8 mouse cellular contexts compared by ENCODE assay signal in genomic region chr12:80223511-80223910, GRCm38 (mm10). TPM values are rescaled to one million over a fixed set of nuclear protein-coding genes. Genes with fewer than 3 reads are reported as not detected.
DNase-seq lines count a peak whose midpoint lies in the region; ATAC-seq and TF ChIP-seq lines count a peak whose summit lies in the region.

No protein-coding gene starts in this region.

- 0 out of 2 replicates have a peak overlapping the region, but pooled peaks have one; percentile 10 for H3K9ac ChIP-seq in MEL (ENCODE audit: control insufficient read depth, low read depth, low read length, poor library complexity, severe bottlenecking)
- H3K9ac ChIP-seq in heart, adult 2 months (ENCODE audit: low read depth, low read length) = no peak overlapping the region
- H3K9ac ChIP-seq in limb, embryonic 12.5 days (replicated peaks) = no peak overlapping the region

- H3K4me1 ChIP-seq in kidney, adult 2 months (ENCODE audit: control insufficient read depth, insufficient read depth, low read length) = 0 out of 2 replicates have a peak, but pooled peaks cover 13% of the 10 kb centered on the region
- H3K4me1 ChIP-seq in MEL (ENCODE audit: control insufficient read depth in 1 of 2, insufficient read depth in 2 of 2, low read length in 2 of 2) = peaks cover 6 to 23% of the 10 kb centered on the region in 2 experiments
- peaks cover 29% of the 10 kb centered on the region for H3K4me1 ChIP-seq in heart, adult 2 months (ENCODE audit: control insufficient read depth, insufficient read depth, low read length)
- H3K4me1 ChIP-seq in limb, embryonic 12.5 days (replicated peaks) = peaks cover 83% of the 10 kb centered on the region

- H3K79me2 ChIP-seq in MEL (ENCODE audit: control insufficient read depth, insufficient read depth, low read length, poor library complexity) = no peaks in the 10 kb centered on the region
- peaks cover 1% of the 10 kb centered on the region; the same call in 1 of the 2 replicates for H3K79me2 ChIP-seq in heart, adult 2 months (replicated peaks; ENCODE audit: control insufficient read depth, insufficient read depth, low read length)

- no peak for TF ChIP-seq POLR2A in kidney, adult 2 months (IDR thresholded peaks at IDR 0.05; ENCODE audit: low read depth, low read length)
- no peak for TF ChIP-seq POLR2A in MEL (IDR thresholded peaks at IDR 0.05; ENCODE audit: control insufficient read depth in 1 of 2, insufficient read depth in 1 of 2, low read depth in 1 of 2, low read length in 2 of 2, poor library complexity in 1 of 2)
- TF ChIP-seq POLR2A in heart, adult 2 months (IDR thresholded peaks at IDR 0.05; ENCODE audit: insufficient read depth, low read depth, low read length) = no peak

- no peak for TF ChIP-seq RAD21 in MEL (IDR thresholded peaks at IDR 0.05; ENCODE audit: low read depth, low read length)

- intact Hi-C loops in heart, adult 2 months (cut with DNase I) = no loop called here

- DNase-seq in kidney, adult 2 months = peak; percentile 47
- no peak for DNase-seq in kidney, adult 9 months
- DNase-seq in MEL (ENCODE audit: low read depth, low spot score) = peak; percentile 87
- DNase-seq in heart, adult 2 months = peak; percentile 61 to 73
- no peak for DNase-seq in frontal cortex, postnatal 10 days (ENCODE audit: low spot score in 2 of 2)
- no peak for DNase-seq in urinary bladder, adult 2 months (ENCODE audit: low spot score)
- no peak for DNase-seq in layer of hippocampus, adult 9-10 months (ENCODE audit: low spot score)

- ATAC-seq in limb, embryonic 12.5 days (ENCODE audit: insufficient number of reproducible peaks, insufficient read depth, low FRiP score, low TSS enrichment, low read depth) = no peak

- H3K36me3 ChIP-seq in kidney, adult 2 months (ENCODE audit: control insufficient read depth, insufficient read depth, low read length) = no peaks in the 10 kb centered on the region
- peaks cover 0 to 14% of the 10 kb centered on the region in 2 experiments; a peak in 2 of 4 replicates for H3K36me3 ChIP-seq in MEL (ENCODE audit: control insufficient read depth in 1 of 2, insufficient read depth in 2 of 2, low read length in 2 of 2)
- no peaks in the 10 kb centered on the region for H3K36me3 ChIP-seq in heart, adult 2 months (ENCODE audit: control insufficient read depth, insufficient read depth, low read length)
- no peaks in the 10 kb centered on the region for H3K36me3 ChIP-seq in limb, embryonic 12.5 days

- H3K27me3 ChIP-seq in kidney, adult 2 months (replicated peaks; ENCODE audit: control insufficient read depth, insufficient read depth, low read length) = no peaks in the 10 kb centered on the region
- no peaks in the 10 kb centered on the region for H3K27me3 ChIP-seq in MEL (ENCODE audit: control insufficient read depth in 1 of 2, insufficient read depth in 2 of 2, low read length in 2 of 2)
- H3K27me3 ChIP-seq in heart, adult 2 months (ENCODE audit: control insufficient read depth, insufficient read depth, low read length) = no peaks in the 10 kb centered on the region
- no peaks in the 10 kb centered on the region for H3K27me3 ChIP-seq in limb, embryonic 12.5 days

- H3K9me3 ChIP-seq in MEL (replicated peaks; ENCODE audit: insufficient read depth, low read length) = no peaks in the 10 kb centered on the region
- no peaks in the 10 kb centered on the region for H3K9me3 ChIP-seq in limb, embryonic 12.5 days

- peak; percentile 59 to 61 for TF ChIP-seq EP300 in MEL (IDR thresholded peaks at IDR 0.05; ENCODE audit: low read depth in 1 of 2, low read length in 2 of 2)
- TF ChIP-seq EP300 in heart, adult 2 months (IDR thresholded peaks at IDR 0.05; ENCODE audit: insufficient read depth, low read depth, low read length) = no peak; the same call in 1 of the 2 replicates

- H3K27ac ChIP-seq in kidney, adult 2 months (ENCODE audit: insufficient read depth, low read depth, low read length) = no peak overlapping the region
- H3K27ac ChIP-seq in MEL (ENCODE audit: control insufficient read depth, low read depth, low read length) = peak overlapping the region; percentile 15; the same call in 1 of the 2 replicates
- 0 out of 2 replicates have a peak overlapping the region, but pooled peaks have one; percentile 11 for H3K27ac ChIP-seq in heart, adult 2 months
- peak overlapping the region; percentile 80 for H3K27ac ChIP-seq in limb, embryonic 12.5 days

- H3K4me3 ChIP-seq in kidney, adult 2 months (ENCODE audit: insufficient read depth, low read depth, low read length) = no peak overlapping the region
- peak overlapping the region; percentile 2 to 56; a peak in 3 of 4 replicates for H3K4me3 ChIP-seq in MEL (ENCODE audit: control insufficient read depth in 1 of 2, insufficient read depth in 1 of 2, low read depth in 2 of 2, low read length in 2 of 2)
- H3K4me3 ChIP-seq in heart, adult 2 months = no peak overlapping the region
- no peak overlapping the region for H3K4me3 ChIP-seq in limb, embryonic 12.5 days (replicated peaks)

- H3K4me2 ChIP-seq in limb, embryonic 12.5 days = 0 out of 2 replicates have a peak overlapping the region, but pooled peaks have one; percentile 19

- WGBS in kidney, adult 2 months = 45% methylated on average over 8 of the region's 8 CpGs
- 26% methylated on average over 8 of the region's 8 CpGs for WGBS in heart, adult 2 months
- WGBS in limb, embryonic 12.5 days = 51% methylated on average over 8 of the region's 8 CpGs

- TF ChIP-seq CTCF in kidney, adult 2 months (conservative IDR thresholded peaks at IDR 0.05; ENCODE audit: insufficient read depth, insufficient read length, low read depth, low read length) = no peak
- TF ChIP-seq CTCF in MEL (IDR thresholded peaks at IDR 0.05 in 2 of 3, conservative IDR thresholded peaks at IDR 0.05 in 1 of 3; ENCODE audit: control insufficient read depth in 1 of 3, insufficient read depth in 1 of 3, low read depth in 2 of 3, low read length in 3 of 3, poor library complexity in 1 of 3, severe bottlenecking in 1 of 3) = no peak
- TF ChIP-seq CTCF in heart, adult 2 months (IDR thresholded peaks at IDR 0.05) = no peak

TF ChIP-seq in MEL, 35 proteins besides CTCF, POLR2A, EP300 and RAD21:
- peak; percentile 56; the same call in 1 of the 2 replicates for TF ChIP-seq ETS1 (IDR thresholded peaks at IDR 0.05; ENCODE audit: low read depth, low read length)
- TF ChIP-seq SIN3A (IDR thresholded peaks at IDR 0.05; ENCODE audit: low read length) = peak; percentile 44; the same call in 1 of the 2 replicates
- TF ChIP-seq NELFE (IDR thresholded peaks at IDR 0.05; ENCODE audit: low read depth, low read length) = no peak
- TF ChIP-seq SMC3 (IDR thresholded peaks at IDR 0.05; ENCODE audit: low read depth, low read length) = no peak
- TF ChIP-seq CHD1 (IDR thresholded peaks at IDR 0.05; ENCODE audit: low read depth, low read length) = no peak
- no peak for TF ChIP-seq ZNF384 (IDR thresholded peaks at IDR 0.05; ENCODE audit: low read depth, low read length)
- no peak for TF ChIP-seq KAT2A (conservative IDR thresholded peaks at IDR 0.05; ENCODE audit: low read depth, low read length)
- no peak for TF ChIP-seq CHD2 (IDR thresholded peaks at IDR 0.05; ENCODE audit: low read length)
- no peak for TF ChIP-seq ZMIZ1 (IDR thresholded peaks at IDR 0.05; ENCODE audit: low read depth, low read length)
- no peak for TF ChIP-seq ELF1 (IDR thresholded peaks at IDR 0.05; ENCODE audit: low read depth, low read length)
- TF ChIP-seq MYB (IDR thresholded peaks at IDR 0.05; ENCODE audit: low read depth, low read length) = no peak
- TF ChIP-seq USF2 (IDR thresholded peaks at IDR 0.05; ENCODE audit: borderline replicate concordance in 1 of 2, insufficient read depth in 1 of 2, low read depth in 1 of 2, low read length in 2 of 2) = no peak
- 0 out of 2 replicates have a peak, but pooled peaks have one; percentile 27 for TF ChIP-seq TBP (IDR thresholded peaks at IDR 0.05; ENCODE audit: low read depth, low read length)
- TF ChIP-seq NRF1 (IDR thresholded peaks at IDR 0.05; ENCODE audit: insufficient read depth, low read depth, low read length, poor library complexity, severe bottlenecking) = no peak
- no peak for TF ChIP-seq ZKSCAN1 (IDR thresholded peaks at IDR 0.05; ENCODE audit: low read depth, low read length)
- peak; percentile 68; the same call in 1 of the 2 replicates for TF ChIP-seq MAZ (IDR thresholded peaks at IDR 0.05; ENCODE audit: low read depth, low read length)
- TF ChIP-seq ZC3H11A (IDR thresholded peaks at IDR 0.05; ENCODE audit: low read depth, low read length) = no peak
- no peak for TF ChIP-seq MEF2A (IDR thresholded peaks at IDR 0.05; ENCODE audit: extremely low read depth, insufficient replicate concordance, low read depth, low read length, poor library complexity, severe bottlenecking)
- no peak for TF ChIP-seq HCFC1 (IDR thresholded peaks at IDR 0.05; ENCODE audit: low read depth, low read length)
- TF ChIP-seq RCOR1 (IDR thresholded peaks at IDR 0.05; ENCODE audit: low read depth, low read length) = no peak
- 0 out of 2 replicates have a peak, but pooled peaks have one; percentile 29 for TF ChIP-seq MYC (IDR thresholded peaks at IDR 0.05; ENCODE audit: low read depth, low read length)
- TF ChIP-seq MAX (IDR thresholded peaks at IDR 0.05; ENCODE audit: low read length) = 0 out of 2 replicates have a peak, but pooled peaks have one; percentile 25
- TF ChIP-seq TCF12 (IDR thresholded peaks at IDR 0.05; ENCODE audit: low read depth, low read length) = no peak
TF ChIP-seq in MEL: peak in this region for 6.

RNA-seq across cellular contexts. Expression of gene Actn1, which starts 36.7 kb away (rescaled TPM):
- 31.3 and 32.6 TPM in 2 replicates for polyA plus RNA-seq in kidney, adult 2 months (2012; rRNA removed)
- total RNA-seq in MEL (2012; rRNA removed) = 7.8 and 8.8 TPM in 2 replicates
- 10 to 100 TPM in 1 of 2 experiments, not detected in 1; 27.0 TPM for polyA plus RNA-seq in MEL (2012; ENCODE audit: insufficient read depth in 1 of 2, insufficient read length in 2 of 2, low read depth in 1 of 2, low replicate concordance in 2 of 2, missing spikeins in 1 of 2)
- 10 to 100 TPM; 30.6 to 31.7 TPM for total RNA-seq in heart, adult 2 months (2021)
- 29.0 and 31.1 TPM in 2 replicates for polyA plus RNA-seq in heart, adult 2 months (2012; rRNA removed)
- polyA plus RNA-seq in limb, embryonic 12.5 days (2016; fragmentation: Nextera tagmentation; extraction: Ambion mirVana) = 42.0 and 45.8 TPM in 2 replicates
- polyA plus RNA-seq in urinary bladder, adult 2 months (2012; rRNA removed) = 435 and 605 TPM in 2 replicates

Comparison
In these comparisons a context has a peak if more than half of its experiments do, and no peak if none do; other contexts are left out.
1. DNase-seq: peak in kidney, adult 2 months (single experiment), MEL (single experiment) and heart, adult 2 months (2 of 2); none in kidney, adult 9 months (single experiment), frontal cortex, postnatal 10 days (0 of 2), urinary bladder, adult 2 months (single experiment) and layer of hippocampus, adult 9-10 months (single experiment).
2. H3K4me3 ChIP-seq: peak in MEL (2 of 2); none in kidney, adult 2 months (single experiment), heart, adult 2 months (single experiment) and limb, embryonic 12.5 days (single experiment).